Mouse (Mus musculus) cortical plate, adult 2 months (tissue): ENCODE measurements around the gene Cep78.

Source experiments
- CTCF ChIP-seq: fragments of 200-500 bp; IDR thresholded peaks from 2 replicates; pipeline ENCODE4 v1.5.1; 2011; ENCODE audit warnings: mild to moderate bottlenecking, control low read depth, low read length; ENCODE audit not compliant: insufficient read depth; ENCODE audit errors: extremely low read depth
- POLR2A ChIP-seq: fragments of 200-500 bp; IDR thresholded peaks from 2 replicates; pipeline ENCODE4 v1.6.1; 2011; ENCODE audit warnings: mild to moderate bottlenecking, low read length, control low read depth; ENCODE audit not compliant: insufficient read depth; ENCODE audit errors: extremely low read depth

DNA sequence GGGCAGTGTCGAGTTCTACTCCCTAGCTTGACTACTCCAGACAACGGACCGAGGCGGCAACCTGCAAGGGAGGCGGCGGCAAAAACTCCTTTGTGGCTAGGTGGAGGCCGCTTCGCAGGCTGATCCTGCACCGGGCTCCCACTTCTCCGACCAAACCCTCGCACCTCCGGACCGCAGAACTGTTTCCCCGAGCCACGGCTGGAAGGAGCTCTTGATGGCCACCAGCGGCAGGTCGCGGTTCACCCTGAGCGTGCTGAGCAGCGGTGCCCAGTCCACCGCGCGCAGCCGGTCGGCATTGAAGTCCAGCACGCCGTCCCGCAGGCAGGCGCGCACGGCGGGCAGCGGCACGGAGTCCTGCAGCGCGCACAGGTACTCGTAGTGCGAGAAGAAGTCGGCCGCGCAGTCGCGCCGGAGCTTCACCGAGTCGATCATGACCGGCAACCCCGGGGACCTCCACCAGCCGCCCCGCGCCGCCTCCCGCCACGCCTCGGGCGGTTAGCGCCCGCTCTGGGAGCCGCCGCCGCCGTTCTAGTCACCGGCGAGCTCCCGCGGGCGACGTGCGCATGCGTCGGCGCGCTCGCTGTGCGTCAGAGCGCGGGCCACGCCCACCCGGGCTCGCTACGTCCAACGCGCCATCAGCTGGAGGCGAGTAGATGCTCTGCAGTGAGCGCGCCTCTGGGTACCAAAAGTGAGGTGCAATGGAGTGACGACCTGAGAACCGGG is at the start of gene Cep78:
- peak; percentile 93 for TF ChIP-seq POLR2A
- TF ChIP-seq CTCF, result no peak
